Mouse (Mus musculus) hindbrain, postnatal 0 days (tissue): Measurements from ENCODE around the gene Syt14. TPM values are rescaled to one million over a fixed set of nuclear protein-coding genes. Genes with fewer than 3 reads are reported as not detected.
A peak's percentile ranks its signal among the peaks of the same experiment; 100 is the strongest.

Experiments
- ATAC-seq: fragments of 200-750 bp; cut with Nextera tagmentation; 2 replicates; pipeline ENCODE4 v1.8.0; 2017; ENCODE audit warnings: mild to moderate bottlenecking, moderate TSS enrichment, moderate library complexity
- DNase-seq: peaks from one replicate; pipeline ENCODE4 v3.0.0-alpha.2; 2015; ENCODE audit warnings: low spot score
- H3K27ac ChIP-seq: fragments of 300-500 bp; sonication (generic); 2 replicates; pipeline ENCODE4 v1.5.1; 2014; ENCODE audit warnings: mild to moderate bottlenecking
- H3K27me3 ChIP-seq: fragments of 300-500 bp; sonication (generic); 2 replicates; pipeline ENCODE4 v1.6.1; 2014; ENCODE audit warnings: low read length, mixed read lengths; ENCODE audit not compliant: insufficient read depth
- H3K36me3 ChIP-seq: fragments of 300-500 bp; sonication (generic); 2 replicates; pipeline ENCODE4 v1.6.1; 2014; ENCODE audit warnings: low read length, mixed read lengths; ENCODE audit not compliant: insufficient read depth
- H3K4me1 ChIP-seq: fragments of 300-500 bp; sonication (generic); 2 replicates; pipeline ENCODE4 v1.6.1; 2014; ENCODE audit warnings: antibody characterized with exemption, low read length, mixed read lengths; ENCODE audit not compliant: insufficient read depth
- H3K4me2 ChIP-seq: fragments of 300-500 bp; sonication (generic); 2 replicates; pipeline ENCODE4 v1.6.1; 2014; ENCODE audit warnings: low read depth, mild to moderate bottlenecking, low read length, moderate library complexity, mixed read lengths
- H3K4me3 ChIP-seq: fragments of 300-500 bp; sonication (generic); 2 replicates; pipeline ENCODE4 v1.5.1; 2014; ENCODE audit warnings: low read length
- H3K9ac ChIP-seq: fragments of 300-500 bp; sonication (generic); replicated peaks from 2 replicates; pipeline ENCODE4 v1.6.1; 2014; ENCODE audit warnings: mild to moderate bottlenecking, low read length, moderate library complexity, mixed read lengths
- H3K9me3 ChIP-seq: fragments of 300-500 bp; sonication (generic); 2 replicates; pipeline ENCODE4 v1.6.1; 2016; ENCODE audit warnings: low read length, mixed read lengths
- CTCF ChIP-seq: IDR thresholded peaks from 2 replicates; pipeline ENCODE4 v1.5.1; 2016; ENCODE audit warnings: antibody characterized with exemption, control low read depth, low read depth
- WGBS: fragments of 180-500 bp; shearing (Covaris S2); extraction: QIAGEN DNeasy Blood & Tissue Kit; methylation state at CpG from one replicate; pipeline ENCODE4 v1.1.7; 2014; 5-methylcytosine and 5-hydroxymethylcytosine counted together
- polyA plus RNA-seq: library from polyadenylated mRNA; unstranded; fragments of >200 nt; fragmentation: Nextera tagmentation; extraction: Ambion mirVana; gene quantifications from 2 replicates; pipeline ENCODE4 v1.2.1, GENCODE M21; 2015
- total RNA-seq: library from RNA; depleted of rRNA; stranded (reverse); fragments of >200 nt; gene quantifications from 2 replicates; pipeline ENCODE4 v1.2.3, GENCODE M21; 2014

Syt14 gene
- total and polyA plus RNA-seq, 2 experiments from 2014 or later, result 4.1 to 10.8 TPM

DNA sequence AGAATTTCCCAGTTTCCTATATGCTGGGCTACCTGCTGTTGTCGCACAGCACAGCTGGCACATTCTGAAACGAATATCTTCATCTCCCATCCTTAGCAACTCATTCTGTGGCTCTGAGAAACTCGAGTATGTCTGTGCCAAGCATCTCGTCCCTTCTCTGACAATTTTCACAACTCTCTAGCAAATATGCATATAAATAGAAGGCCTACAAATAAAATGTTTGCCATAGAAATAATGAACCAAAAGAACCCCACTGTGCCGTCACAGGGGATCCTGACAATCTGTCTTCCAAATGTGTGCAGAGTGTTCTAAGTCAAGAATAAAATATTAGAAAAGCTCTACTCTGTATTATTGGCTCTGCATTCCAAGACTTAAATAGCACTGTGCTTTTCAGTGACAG lies 24.0 kb upstream of the Syt14 start:
- no peaks in the 10 kb centered on the region for H3K4me1 ChIP-seq
- H3K4me2 ChIP-seq, result no peak overlapping the region
- no peaks in the 10 kb centered on the region for H3K36me3 ChIP-seq
- no peaks in the 10 kb centered on the region for H3K27me3 ChIP-seq
- ATAC-seq (0 out of 2 replicates have a peak, but pooled peaks have one; percentile 21), DNase-seq (peak; percentile 14)
- no peak overlapping the region for H3K9ac ChIP-seq
- WGBS, result 46% methylated on average over 5 of the region's 5 CpGs
- H3K4me3 ChIP-seq, result no peak overlapping the region
- no peak for TF ChIP-seq CTCF
- H3K27ac ChIP-seq, result no peak overlapping the region
- no peaks in the 10 kb centered on the region for H3K9me3 ChIP-seq

DNA sequence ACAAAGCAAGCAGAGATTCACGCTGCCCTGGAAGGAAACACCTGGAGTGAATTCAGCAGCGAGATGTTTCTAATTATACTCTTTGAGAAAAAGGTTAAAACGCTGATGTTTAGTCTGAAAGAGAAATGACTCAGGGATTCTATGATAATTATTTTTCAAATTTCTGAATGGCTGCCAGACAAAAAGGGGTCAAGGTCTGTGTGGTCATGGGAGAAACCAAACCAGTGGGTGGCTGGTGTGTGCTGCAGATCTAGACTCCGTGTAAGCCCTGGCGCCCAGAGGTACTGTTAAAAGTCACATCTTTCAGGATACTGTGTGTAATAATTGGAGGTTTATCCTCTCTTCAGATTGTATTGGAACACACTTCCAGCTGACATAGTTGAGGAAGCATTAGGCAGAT lies 18.8 kb upstream of the Syt14 start:
- H3K4me2 ChIP-seq, result no peak overlapping the region
- DNase-seq (no peak), ATAC-seq (no peak)
- H3K9me3 ChIP-seq, result no peaks in the 10 kb centered on the region
- H3K36me3 ChIP-seq, result no peaks in the 10 kb centered on the region
- no peak overlapping the region for H3K27ac ChIP-seq
- TF ChIP-seq CTCF, result no peak
- no peaks in the 10 kb centered on the region for H3K27me3 ChIP-seq
- no peak overlapping the region for H3K9ac ChIP-seq
- 68% methylated on average over 5 of the region's 5 CpGs for WGBS
- no peak overlapping the region for H3K4me3 ChIP-seq
- H3K4me1 ChIP-seq, result no peaks in the 10 kb centered on the region

DNA sequence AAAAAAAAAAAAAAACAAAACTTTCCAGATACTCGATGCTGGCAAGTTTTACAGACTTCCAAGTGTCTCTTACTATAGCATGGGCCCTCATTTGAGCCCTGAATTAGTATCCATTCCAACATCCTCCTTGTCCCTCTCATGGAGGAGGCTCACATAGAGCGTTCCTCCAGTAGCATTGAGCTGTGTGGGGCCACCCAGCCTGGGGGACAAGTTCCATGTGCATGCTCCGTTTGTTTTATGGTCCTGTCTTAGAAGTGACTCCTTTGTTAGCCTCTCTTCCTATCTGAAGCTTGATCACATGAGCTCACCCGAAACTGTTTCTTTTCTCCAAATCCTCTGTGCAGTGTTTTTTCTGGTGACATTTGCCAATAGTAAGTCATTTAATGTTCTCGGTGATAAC lies 17.5 kb upstream of the Syt14 start:
- DNase-seq, result no peak
- H3K4me3 ChIP-seq, result no peak overlapping the region
- H3K9ac ChIP-seq, result no peak overlapping the region
- H3K27ac ChIP-seq, result no peak overlapping the region
- no peaks in the 10 kb centered on the region for H3K36me3 ChIP-seq
- no peak for TF ChIP-seq CTCF
- H3K9me3 ChIP-seq, result no peaks in the 10 kb centered on the region
- ATAC-seq, result no peak
- no peaks in the 10 kb centered on the region for H3K4me1 ChIP-seq
- H3K27me3 ChIP-seq, result no peaks in the 10 kb centered on the region
- H3K4me2 ChIP-seq, result no peak overlapping the region
- WGBS, result 71% methylated on average over 5 of the region's 5 CpGs

DNA sequence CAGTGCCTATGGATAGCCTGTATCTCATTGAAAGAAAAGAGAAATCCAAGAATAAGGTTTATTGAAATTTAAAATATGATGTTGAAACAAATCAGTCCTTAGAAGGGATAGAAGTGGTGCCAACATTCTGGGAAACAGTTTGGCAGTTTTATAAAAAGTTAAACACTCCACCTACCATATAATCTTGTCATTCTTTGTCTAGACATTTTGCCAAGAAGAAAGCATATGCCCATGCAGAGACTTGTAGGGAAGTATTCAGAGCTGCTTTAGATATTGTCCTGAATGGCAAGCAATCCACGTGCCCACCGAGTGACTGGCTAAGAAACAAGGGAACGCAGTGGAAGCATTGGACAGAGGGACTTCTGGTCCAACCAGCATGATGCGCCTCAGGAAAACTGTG lies 12.0 kb upstream of the Syt14 start:
- Histone ChIP-seq H3K36me3 (no peaks in the 10 kb centered on the region), H3K27ac (no peak overlapping the region), H3K4me1 (no peaks in the 10 kb centered on the region), H3K4me2 (no peak overlapping the region), H3K9ac (no peak overlapping the region), H3K4me3 (no peak overlapping the region), H3K9me3 (no peaks in the 10 kb centered on the region), H3K27me3 (no peaks in the 10 kb centered on the region)
- no peak for TF ChIP-seq CTCF
- no peak for DNase-seq
- ATAC-seq, result no peak
- 87% methylated on average over 4 of the region's 4 CpGs for WGBS

DNA sequence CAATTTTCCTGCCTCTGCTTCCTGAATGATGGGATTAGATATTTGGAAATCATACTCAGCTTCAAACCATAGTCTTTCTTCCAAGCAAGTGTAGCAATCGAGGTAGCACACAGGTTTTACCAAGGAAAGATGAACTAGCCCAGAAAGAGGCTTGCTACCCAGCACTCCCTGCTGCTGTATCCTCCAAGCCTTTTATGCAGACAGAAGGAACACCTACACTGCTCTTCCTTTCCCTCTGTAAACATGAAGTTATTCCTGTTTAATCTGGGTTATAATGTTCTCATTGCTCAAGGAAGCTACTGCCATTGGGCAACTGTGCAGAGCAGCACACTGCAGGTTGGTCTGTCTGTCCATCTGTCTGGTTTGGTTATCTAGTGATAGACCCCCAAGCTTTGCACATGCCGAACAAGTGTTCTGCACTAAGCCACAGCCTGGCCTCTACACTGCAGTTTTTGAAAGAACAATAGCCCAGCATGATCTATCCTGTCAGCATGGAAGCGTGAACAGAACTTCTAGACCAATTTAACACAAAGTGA lies 7.3 kb upstream of the Syt14 start:
- WGBS, result 40% methylated on average over 3 of the region's 3 CpGs

DNA sequence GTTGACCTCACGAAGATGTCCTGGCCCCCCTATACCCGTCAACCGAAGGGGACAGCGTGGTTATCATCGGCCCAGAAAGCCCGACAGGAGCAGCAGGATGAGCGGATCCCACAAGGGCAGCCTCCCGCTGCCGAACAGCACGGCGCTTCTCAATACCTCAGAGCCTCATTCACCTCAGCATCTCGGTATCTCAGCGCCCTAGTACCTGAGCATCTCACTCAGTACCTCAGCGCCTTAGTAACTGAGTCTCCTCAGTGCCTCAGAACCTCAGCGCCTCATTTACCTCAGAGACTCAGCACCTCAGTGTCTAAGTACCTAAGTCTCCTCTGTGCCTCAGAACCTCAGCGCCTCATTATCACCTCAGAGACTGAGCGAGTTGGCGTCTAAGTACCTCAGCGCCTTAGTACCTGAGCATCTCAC lies 614 bp downstream of the Syt14 start:
- Histone ChIP-seq H3K27me3 (no peaks in the 10 kb centered on the region), H3K4me2 (peak overlapping the region; percentile 67), H3K27ac (peak overlapping the region; percentile 79), H3K9me3 (no peaks in the 10 kb centered on the region), H3K4me1 (no peaks in the 10 kb centered on the region), H3K4me3 (peak overlapping the region; percentile 67), H3K36me3 (no peaks in the 10 kb centered on the region), H3K9ac (peak overlapping the region; percentile 59)
- ATAC-seq (no peak; the same call in 1 of the 2 replicates), DNase-seq (peak; percentile 39)
- no peak for TF ChIP-seq CTCF
- WGBS, result 1% methylated on average over 19 of the region's 19 CpGs

More for the DNA sequence above, 7.3 kb upstream of the Syt14 start:
- TF ChIP-seq CTCF, result no peak
- no peaks in the 10 kb centered on the region for H3K9me3 ChIP-seq
- ATAC-seq (no peak), DNase-seq (no peak)
- no peaks in the 10 kb centered on the region for H3K27me3 ChIP-seq
- no peak overlapping the region for H3K4me2 ChIP-seq
- H3K4me3 ChIP-seq, result no peak overlapping the region
- H3K36me3 ChIP-seq, result no peaks in the 10 kb centered on the region
- H3K9ac ChIP-seq, result no peak overlapping the region
- H3K4me1 ChIP-seq, result no peaks in the 10 kb centered on the region
- H3K27ac ChIP-seq, result no peak overlapping the region

DNA sequence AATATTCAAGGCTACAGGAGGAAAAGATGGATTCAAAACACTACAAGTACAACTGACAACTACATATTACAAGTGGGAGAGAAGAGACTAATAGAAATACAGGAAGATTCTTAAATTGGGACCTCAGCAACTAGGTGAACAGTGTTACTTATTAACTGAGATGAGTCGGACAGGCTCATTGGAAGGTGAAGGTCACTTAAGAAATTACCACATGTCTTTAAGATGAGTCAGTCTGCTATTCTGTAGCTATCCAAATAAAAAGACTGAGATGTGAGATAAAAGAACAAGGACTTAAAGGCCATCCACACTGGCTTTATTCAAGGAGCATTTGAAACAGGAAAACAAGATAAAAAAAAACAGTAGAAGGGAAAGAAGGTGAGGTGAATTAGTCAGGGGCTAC lies 11.3 kb downstream of the Syt14 start:
- Histone ChIP-seq H3K4me1 (no peaks in the 10 kb centered on the region), H3K4me3 (no peak overlapping the region), H3K27me3 (no peaks in the 10 kb centered on the region), H3K36me3 (no peaks in the 10 kb centered on the region), H3K9me3 (no peaks in the 10 kb centered on the region), H3K9ac (no peak overlapping the region), H3K4me2 (no peak overlapping the region), H3K27ac (no peak overlapping the region)
- ATAC-seq (no peak), DNase-seq (no peak)
- 72% methylated on average over 1 of the region's 1 CpGs for WGBS
- no peak for TF ChIP-seq CTCF
